Mouse (Mus musculus) MEL (cell line): ENCODE results near the gene Tmem199. TPM values are rescaled to one million over a fixed set of nuclear protein-coding genes. Genes with fewer than 3 reads are reported as not detected.

Source experiments
- DNase-seq: peaks from one replicate; pipeline ENCODE4 v3.0.0; 2011; ENCODE audit warnings: low read depth, low spot score
- H3K27ac ChIP-seq: 2 replicates; pipeline ENCODE4 v1.5.1; 2012; ENCODE audit warnings: low read depth, mild to moderate bottlenecking, control low read depth, low read length, moderate library complexity; ENCODE audit not compliant: control insufficient read depth
- H3K27me3 ChIP-seq, 2 experiments: fragments of 150-350 bp in 1 of 2; sonication (generic) in 1 of 2; 2 replicates each; pipeline ENCODE4 v1.6.1; 2012; ENCODE audit warnings: low read length in 2 of 2, mild to moderate bottlenecking in 2 of 2, improper control_type of control experiment in 1 of 2, moderate library complexity in 1 of 2; ENCODE audit not compliant: insufficient read depth in 2 of 2, control insufficient read depth in 1 of 2
- H3K36me3 ChIP-seq, 2 experiments: 2 replicates each; pipeline ENCODE4 v1.6.1; 2012 to 2014; ENCODE audit warnings: low read length in 2 of 2, improper control_type of control experiment in 1 of 2, inconsistent platforms in 1 of 2, mild to moderate bottlenecking in 1 of 2; ENCODE audit not compliant: insufficient read depth in 2 of 2, control insufficient read depth in 1 of 2
- H3K4me1 ChIP-seq, 2 experiments: fragments of 150-350 bp in 1 of 2; sonication (generic) in 1 of 2; 2 replicates each; pipeline ENCODE4 v1.6.1; 2012; ENCODE audit warnings: low read length in 2 of 2, improper control_type of control experiment in 1 of 2, mild to moderate bottlenecking in 1 of 2; ENCODE audit not compliant: insufficient read depth in 2 of 2, control insufficient read depth in 1 of 2
- H3K4me3 ChIP-seq, 2 experiments: fragments of 150-350 bp in 1 of 2; sonication (generic) in 1 of 2; 2 replicates each; pipeline ENCODE4 v1.5.1; 2012; ENCODE audit warnings: low read depth in 2 of 2, low read length in 2 of 2, mild to moderate bottlenecking in 2 of 2, moderate library complexity in 2 of 2, control low read depth in 1 of 2, improper control_type of control experiment in 1 of 2; ENCODE audit not compliant: control insufficient read depth in 1 of 2, insufficient read depth in 1 of 2
- H3K79me2 ChIP-seq: 2 replicates; pipeline ENCODE4 v1.6.1; 2012; ENCODE audit warnings: mild to moderate bottlenecking, low read length, moderate library complexity; ENCODE audit not compliant: control insufficient read depth, poor library complexity, insufficient read depth
- H3K9ac ChIP-seq: 2 replicates; pipeline ENCODE4 v1.6.1; 2012; ENCODE audit warnings: low read depth, mild to moderate bottlenecking, control low read depth, low read length, moderate library complexity; ENCODE audit not compliant: control insufficient read depth, poor library complexity, severe bottlenecking
- H3K9me3 ChIP-seq: fragments of 150-350 bp; sonication (generic); replicated peaks from 2 replicates; pipeline ENCODE4 v1.6.1; 2012; ENCODE audit warnings: mild to moderate bottlenecking, low read length, improper control_type of control experiment, moderate library complexity; ENCODE audit not compliant: insufficient read depth
- CTCF ChIP-seq, 3 experiments: IDR thresholded peaks in 2 of 3; conservative IDR thresholded peaks in 1 of 3; 2 replicates each; pipeline ENCODE4 v1.5.1; 2011 to 2012; ENCODE audit warnings: low read length in 3 of 3, low read depth in 2 of 3, mild to moderate bottlenecking in 2 of 3, improper control_type of control experiment in 1 of 3, inconsistent platforms in 1 of 3, mixed read lengths in 1 of 3, moderate library complexity in 1 of 3; ENCODE audit not compliant: control insufficient read depth in 1 of 3, insufficient read depth in 1 of 3, poor library complexity in 1 of 3, severe bottlenecking in 1 of 3
- ETS1 ChIP-seq: IDR thresholded peaks from 2 replicates; pipeline ENCODE4 v1.6.1; 2012; ENCODE audit warnings: low read depth, mild to moderate bottlenecking, inconsistent platforms, low read length, improper control_type of control experiment, moderate library complexity
- GATA1 ChIP-seq: IDR thresholded peaks from 2 replicates; pipeline ENCODE4 v1.6.1; 2011; ENCODE audit warnings: low read depth, low read length, improper control_type of control experiment
- KAT2A ChIP-seq: conservative IDR thresholded peaks from 2 replicates; pipeline ENCODE4 v1.6.1; 2012; ENCODE audit warnings: low read depth, low read length, improper control_type of control experiment, inconsistent platforms
- MAX ChIP-seq: IDR thresholded peaks from 2 replicates; pipeline ENCODE4 v1.6.1; 2011; ENCODE audit warnings: low read length, improper control_type of control experiment
- MYB ChIP-seq: IDR thresholded peaks from 2 replicates; pipeline ENCODE4 v1.6.1; 2011; ENCODE audit warnings: mild to moderate bottlenecking, low read depth, low read length, improper control_type of control experiment
- MYC ChIP-seq: IDR thresholded peaks from 2 replicates; pipeline ENCODE4 v1.6.1; 2011; ENCODE audit warnings: low read depth, mild to moderate bottlenecking, low read length, improper control_type of control experiment, moderate library complexity
- NRF1 ChIP-seq: IDR thresholded peaks from 2 replicates; pipeline ENCODE4 v1.6.1; 2014; ENCODE audit warnings: low read depth, mild to moderate bottlenecking, inconsistent platforms, low read length, improper control_type of control experiment, moderate library complexity; ENCODE audit not compliant: poor library complexity, insufficient read depth, severe bottlenecking
- POLR2AphosphoS5 ChIP-seq: IDR thresholded peaks from 2 replicates; pipeline ENCODE4 v1.6.1; 2012; ENCODE audit warnings: low read depth, borderline replicate concordance, mild to moderate bottlenecking, inconsistent platforms, low read length, moderate library complexity, mixed read lengths
- RAD21 ChIP-seq: IDR thresholded peaks from 2 replicates; pipeline ENCODE4 v1.6.1; 2011; ENCODE audit warnings: mild to moderate bottlenecking, low read depth, low read length, improper control_type of control experiment
- RCOR1 ChIP-seq: IDR thresholded peaks from 2 replicates; pipeline ENCODE4 v1.6.1; 2012; ENCODE audit warnings: low read depth, mild to moderate bottlenecking, inconsistent platforms, low read length, improper control_type of control experiment
- SMC3 ChIP-seq: IDR thresholded peaks from 2 replicates; pipeline ENCODE4 v1.6.1; 2011; ENCODE audit warnings: low read depth, low read length, improper control_type of control experiment
- UBTF ChIP-seq: IDR thresholded peaks from 2 replicates; pipeline ENCODE4 v1.6.1; 2012; ENCODE audit warnings: low read depth, mild to moderate bottlenecking, inconsistent platforms, low read length, improper control_type of control experiment, moderate library complexity, borderline replicate concordance; ENCODE audit not compliant: insufficient read depth
- ZC3H11A ChIP-seq: IDR thresholded peaks from 2 replicates; pipeline ENCODE4 v1.6.1; 2012; ENCODE audit warnings: low read depth, mild to moderate bottlenecking, inconsistent platforms, low read length, improper control_type of control experiment
- ZKSCAN1 ChIP-seq: IDR thresholded peaks from 2 replicates; pipeline ENCODE4 v1.6.1; 2012; ENCODE audit warnings: low read depth, mild to moderate bottlenecking, inconsistent platforms, low read length, improper control_type of control experiment, moderate library complexity
- ZMIZ1 ChIP-seq: IDR thresholded peaks from 2 replicates; pipeline ENCODE4 v1.6.1; 2012; ENCODE audit warnings: low read depth, mild to moderate bottlenecking, inconsistent platforms, low read length, improper control_type of control experiment, moderate library complexity
- polyA plus RNA-seq, 2 experiments: library from polyadenylated mRNA; stranded (reverse) in 1 of 2; unstranded in 1 of 2; fragments of >175 nt in 1 of 2; fragments of >200 nt in 1 of 2; gene quantifications; 2 replicates each; pipeline versions ENCODE4 v1.2.1 to v1.2.4; 2012; ENCODE audit warnings: low replicate concordance in 2 of 2, low read depth in 1 of 2; ENCODE audit not compliant: insufficient read length in 2 of 2, insufficient read depth in 1 of 2, missing spikeins in 1 of 2
- total RNA-seq: library from RNA; depleted of rRNA; stranded (reverse); fragments of 300-350 nt; gene quantifications from 2 replicates; pipeline ENCODE4 v1.2.3, GENCODE M21; 2012

The Tmem199 gene
- total and polyA plus RNA-seq, 3 experiments, result 36.5 to 57.1 TPM; not detected in 1

DNA sequence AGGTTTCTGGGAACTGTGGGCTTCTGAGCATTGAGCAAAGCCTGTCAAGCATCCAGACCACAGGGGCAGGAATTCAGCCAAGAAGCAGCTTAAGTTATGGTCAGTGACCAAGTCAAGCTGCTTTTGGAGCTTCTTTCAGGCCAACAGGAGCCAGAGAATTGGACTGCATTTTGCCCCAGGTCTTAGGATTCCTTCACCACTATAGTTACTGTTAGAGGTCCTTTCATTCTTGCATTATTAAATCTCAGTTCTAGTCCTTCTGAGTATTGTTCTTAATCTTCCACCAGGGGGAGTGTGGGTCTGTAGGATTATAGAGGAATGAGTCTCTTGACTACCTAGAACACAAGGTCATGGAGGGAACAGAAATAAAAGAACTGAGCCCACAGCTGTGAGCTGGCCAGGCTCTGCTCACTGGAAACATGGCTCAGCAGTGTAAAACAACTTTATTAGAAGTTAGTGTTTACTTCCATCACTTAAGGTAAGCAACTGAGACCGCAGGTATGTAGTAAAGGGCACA, 10.6 kb upstream of the Tmem199 start:
- peak; percentile 41 for TF ChIP-seq ZC3H11A
- no peak for TF ChIP-seq POLR2AphosphoS5
- no peak for TF ChIP-seq ZMIZ1
- peak; percentile 68 for TF ChIP-seq RAD21
- no peak for TF ChIP-seq ETS1
- peak; percentile 71 for TF ChIP-seq SMC3
- TF ChIP-seq CTCF (IDR thresholded peaks at IDR 0.05 in 2 of 3, conservative IDR thresholded peaks at IDR 0.05 in 1 of 3; ENCODE audit: control insufficient read depth in 1 of 3, insufficient read depth in 1 of 3, low read depth in 2 of 3, low read length in 3 of 3, poor library complexity in 1 of 3, severe bottlenecking in 1 of 3), result peak in 2 of 3 experiments; percentile 37 to 75; a peak in 3 of 6 replicates
- peak; percentile 18; the same call in 1 of the 2 replicates for TF ChIP-seq RCOR1
- TF ChIP-seq KAT2A, result no peak
- TF ChIP-seq GATA1, result no peak
- no peak for TF ChIP-seq MYC
- no peaks in the 10 kb centered on the region for H3K9me3 ChIP-seq

GRCm38 (mm10) chr11:78521880-78522279, 9.9 kb upstream of the Tmem199 start:
- Histone ChIP-seq H3K4me3 (no peak overlapping the region), H3K4me1 (no peaks in the 10 kb centered on the region), H3K79me2 (no peaks in the 10 kb centered on the region), H3K27me3 (no peaks in the 10 kb centered on the region), H3K36me3 (peaks cover 0 to 10% of the 10 kb centered on the region in 2 experiments; a peak in 2 of 4 replicates), H3K27ac (no peak overlapping the region), H3K9ac (no peak overlapping the region), H3K9me3 (no peaks in the 10 kb centered on the region)
- TF ChIP-seq ZKSCAN1 (no peak), MAX (no peak), UBTF (no peak), KAT2A (no peak), NRF1 (no peak), MYB (no peak)
- DNase-seq, result no peak

More for the DNA sequence above, 10.6 kb upstream of the Tmem199 start:
- Histone ChIP-seq H3K27me3 (no peaks in the 10 kb centered on the region), H3K36me3 (peaks cover 0 to 9% of the 10 kb centered on the region in 2 experiments; a peak in 2 of 4 replicates), H3K4me1 (no peaks in the 10 kb centered on the region), H3K4me3 (no peak overlapping the region), H3K27ac (no peak overlapping the region), H3K9ac (no peak overlapping the region), H3K79me2 (no peaks in the 10 kb centered on the region)
- DNase-seq, result peak; percentile 68
